In genomic region chr16:11351903-11352302, GRCm38 (mm10) we compare ENCODE assay signal across 25 mouse cellular contexts. TPM values are rescaled to one million over a fixed set of nuclear protein-coding genes. Genes with fewer than 3 reads are reported as not detected.
DNase-seq lines count a peak whose midpoint lies in the region; ATAC-seq and TF ChIP-seq lines count a peak whose summit lies in the region.
"Had no signal": no experiment of that assay in that cellular context is flagged by ENCODE, and none has a peak within 500 bp of the region (broad histone marks: within the 10 kb centered on the region; RNA-seq: fewer than 3 reads in every experiment).

No protein-coding gene starts in this region.

- H3K27me3 ChIP-seq in lung, embryonic 16.5 days (ENCODE audit: control insufficient read depth, insufficient read depth, low read depth, low read length), result no peaks in the 10 kb centered on the region
- H3K27me3 ChIP-seq in hindbrain, embryonic 16.5 days (replicated peaks; ENCODE audit: control insufficient read depth, insufficient read depth, low read length), result no peaks in the 10 kb centered on the region
- H3K27me3 ChIP-seq: embryonic facial prominence, embryonic 12.5 days; forebrain, embryonic 15.5 days; Patski had no signal

- H3K27ac ChIP-seq in lung, embryonic 16.5 days (ENCODE audit: low read length), result no peak overlapping the region
- no peak overlapping the region for H3K27ac ChIP-seq in hindbrain, embryonic 16.5 days (ENCODE audit: low read depth, low read length)
- H3K27ac ChIP-seq: embryonic facial prominence, embryonic 12.5 days; forebrain, embryonic 15.5 days had no signal

- intact Hi-C loops in heart, postnatal 25 days (cut with DNase I), result no loop called here
- intact Hi-C loops in heart, postnatal 10 days (cut with DNase I), result no loop called here

- 66% methylated on average over 7 of the region's 7 CpGs for WGBS in lung, embryonic 16.5 days
- WGBS in lung, adult 2 months, result 39% methylated on average over 7 of the region's 7 CpGs
- WGBS in hindbrain, embryonic 16.5 days, result 87% methylated on average over 7 of the region's 7 CpGs

- ATAC-seq in lung, embryonic 16.5 days (ENCODE audit: low read depth), result 0 out of 2 replicates have a peak, but pooled peaks have one; percentile 34
- ATAC-seq in hindbrain, embryonic 16.5 days, result no peak
- ATAC-seq: activated CD4-positive, CD25-positive, alpha-beta regulatory T cell, adult 4 months; forebrain, embryonic 15.5 days; Patski had no signal

- no peak overlapping the region for H3K9ac ChIP-seq in lung, embryonic 16.5 days (ENCODE audit: low read length)
- no peak overlapping the region for H3K9ac ChIP-seq in hindbrain, embryonic 16.5 days (ENCODE audit: low read depth, low read length)
- H3K9ac ChIP-seq: embryonic facial prominence, embryonic 12.5 days; forebrain, embryonic 15.5 days had no signal

- H3K4me2 ChIP-seq in lung, embryonic 16.5 days (ENCODE audit: low read depth, low read length), result no peak overlapping the region
- H3K4me2 ChIP-seq in hindbrain, embryonic 16.5 days (ENCODE audit: low read length), result no peak overlapping the region
- H3K4me2 ChIP-seq: embryonic facial prominence, embryonic 12.5 days; forebrain, embryonic 15.5 days; liver, embryonic 11.5 days; midbrain, embryonic 11.5 days had no signal

- H3K4me3 ChIP-seq in lung, embryonic 16.5 days (ENCODE audit: low read length), result no peak overlapping the region
- H3K4me3 ChIP-seq in lung, adult 2 months (replicated peaks; ENCODE audit: extremely low read depth, low read depth, low read length), result no peak overlapping the region
- H3K4me3 ChIP-seq in hindbrain, embryonic 16.5 days (ENCODE audit: low read length), result no peak overlapping the region
- H3K4me3 ChIP-seq: embryonic facial prominence, embryonic 12.5 days; forebrain, embryonic 15.5 days had no signal

- TF ChIP-seq CTCF in lung, adult 2 months (IDR thresholded peaks at IDR 0.05; ENCODE audit: insufficient read depth, low read length), result no peak

- no peaks in the 10 kb centered on the region for H3K4me1 ChIP-seq in lung, embryonic 16.5 days (replicated peaks; ENCODE audit: control insufficient read depth, insufficient read depth, low read length)
- H3K4me1 ChIP-seq in lung, adult 2 months (ENCODE audit: control insufficient read depth, insufficient read depth, low read length), result no peaks in the 10 kb centered on the region
- H3K4me1 ChIP-seq in hindbrain, embryonic 16.5 days (ENCODE audit: control insufficient read depth, insufficient read depth, low read depth, low read length), result no peaks in the 10 kb centered on the region
- H3K4me1 ChIP-seq: embryonic facial prominence, embryonic 12.5 days; forebrain, embryonic 15.5 days had no signal

- DNase-seq in heart, adult 8-10 months (ENCODE audit: low spot score), result peak; percentile 23
- no peak for DNase-seq in heart, postnatal 25 days (ENCODE audit: low spot score)
- no peak for DNase-seq in lung, adult 2 months
- peak; percentile 18 to 25 for DNase-seq in heart, postnatal 10 days
- peak; percentile 8 for DNase-seq in lung, postnatal 25 days (ENCODE audit: low spot score)
- no peak for DNase-seq in cerebellum, adult 9-11 months
- DNase-seq: cerebellum, adult 2 months; gastrocnemius, postnatal 36 days; layer of hippocampus, postnatal 36 days; left cerebral cortex, postnatal 4 days; right cerebral cortex, postnatal 4 days; thymus, postnatal 36 days had no signal

- H3K9me3 ChIP-seq in lung, embryonic 16.5 days (ENCODE audit: control insufficient read depth, low read length), result no peaks in the 10 kb centered on the region
- H3K9me3 ChIP-seq in hindbrain, embryonic 16.5 days (ENCODE audit: control insufficient read depth, low read length), result no peaks in the 10 kb centered on the region
- H3K9me3 ChIP-seq: embryonic facial prominence, embryonic 12.5 days; forebrain, embryonic 15.5 days had no signal

- no peaks in the 10 kb centered on the region for H3K36me3 ChIP-seq in lung, embryonic 16.5 days (ENCODE audit: control insufficient read depth, insufficient read depth, low read length)
- H3K36me3 ChIP-seq in hindbrain, embryonic 16.5 days (ENCODE audit: control insufficient read depth, insufficient read depth, low read length), result no peaks in the 10 kb centered on the region

- TF ChIP-seq POLR2A in lung, adult 2 months (IDR thresholded peaks at IDR 0.05; ENCODE audit: borderline replicate concordance, extremely low read depth, low read depth, low read length), result no peak

RNA-seq across cellular contexts. Expression of gene Snx29, which starts 29.2 kb away (rescaled TPM):
- total RNA-seq in heart, adult 8-10 months (2022), result 10 to 100 TPM in 3 of 4 experiments, 1 to 10 TPM in 1; 9.4 to 12.3 (median 10.8) TPM
- 10 to 100 TPM in 1 of 2 experiments, 1 to 10 TPM in 1; 9.6 to 12.4 TPM for total RNA-seq in heart, postnatal 25 days (2021)
- 11.4 and 16.2 TPM in 2 replicates for polyA plus RNA-seq in lung, embryonic 16.5 days (2015; fragmentation: Nextera tagmentation; extraction: Ambion mirVana)
- polyA plus RNA-seq in lung, adult 2 months (2012; rRNA removed), result 8.5 and 10.6 TPM in 2 replicates
- 10 to 100 TPM; 12.2 to 16.3 TPM for total RNA-seq in heart, postnatal 10 days (2021)
- polyA plus RNA-seq in hindbrain, embryonic 16.5 days (2015; fragmentation: Nextera tagmentation; extraction: Ambion mirVana), result 15.3 and 17.8 TPM in 2 replicates

RNA-seq across cellular contexts. Expression of gene Tnfrsf17, which starts 38.3 kb away (rescaled TPM):
- under 1 TPM in 2 of 4 experiments, not detected in 2; 0.53 to 0.78 TPM for total RNA-seq in heart, adult 8-10 months (2022)
- total RNA-seq in heart, postnatal 25 days (2021), result not detected
- polyA plus RNA-seq in lung, embryonic 16.5 days (2015; fragmentation: Nextera tagmentation; extraction: Ambion mirVana), result not detected in 2 replicates
- 0.36 and 0.41 TPM in 2 replicates for polyA plus RNA-seq in lung, adult 2 months (2012; rRNA removed)
- not detected for total RNA-seq in heart, postnatal 10 days (2021)
- 0.26 TPM in 1 of 2 replicates, not detected in the other for polyA plus RNA-seq in hindbrain, embryonic 16.5 days (2015; fragmentation: Nextera tagmentation; extraction: Ambion mirVana)
- total RNA-seq: common myeloid progenitor, adult 5-6 weeks; gastrocnemius, postnatal 36 days; hematopoietic stem cell, adult 5-6 weeks; layer of hippocampus, postnatal 36 days; left cerebral cortex, postnatal 4 days had no signal
- polyA plus RNA-seq: activated CD4-positive, CD25-positive, alpha-beta regulatory T cell, adult 4 months; C2C12; embryonic facial prominence, embryonic 12.5 days; forebrain, embryonic 15.5 days; liver, embryonic 11.5 days; midbrain, embryonic 11.5 days; neural tube, embryonic 14.5 days; Patski; testis, adult 2 months had no signal

Comparison
In these comparisons a context has a peak if more than half of its experiments do, and no peak if none do; other contexts are left out.
1. DNase-seq: peak in heart, adult 8-10 months (single experiment), heart, postnatal 10 days (2 of 2) and lung, postnatal 25 days (single experiment); none in heart, postnatal 25 days (single experiment), lung, adult 2 months (single experiment) and cerebellum, adult 9-11 months (single experiment).